Mouse (Mus musculus) granulocyte monocyte progenitor cell, adult 5-6 weeks (primary cell): ENCODE data around the gene Hck. TPM values are rescaled to one million over a fixed set of nuclear protein-coding genes. Genes with fewer than 3 reads are reported as not detected.

Experiments
- ATAC-seq: replicated peaks from 2 replicates; pipeline ENCODE4 v1.8.0; 2016; ENCODE audit warnings: mild to moderate bottlenecking, moderate TSS enrichment, inconsistent platforms; ENCODE audit not compliant: poor library complexity, severe bottlenecking
- total RNA-seq, 2 experiments: library from RNA; stranded (forward) in 1 of 2; stranded (reverse) in 1 of 2; fragments of 200-712, 200-1000 nt in 1 of 2; fragments of >200 nt in 1 of 2; fragmentation: Nextera tagmentation in 1 of 2; gene quantifications; 2 replicates each; pipeline ENCODE4 v1.2.3; 2014 to 2017

Gene Hck
- 6.4 and 9.5 TPM in 2 replicates for total RNA-seq (2014; fragmentation: Nextera tagmentation)
- 13.1 and 17.5 TPM in 2 replicates for total RNA-seq (2017)

DNA sequence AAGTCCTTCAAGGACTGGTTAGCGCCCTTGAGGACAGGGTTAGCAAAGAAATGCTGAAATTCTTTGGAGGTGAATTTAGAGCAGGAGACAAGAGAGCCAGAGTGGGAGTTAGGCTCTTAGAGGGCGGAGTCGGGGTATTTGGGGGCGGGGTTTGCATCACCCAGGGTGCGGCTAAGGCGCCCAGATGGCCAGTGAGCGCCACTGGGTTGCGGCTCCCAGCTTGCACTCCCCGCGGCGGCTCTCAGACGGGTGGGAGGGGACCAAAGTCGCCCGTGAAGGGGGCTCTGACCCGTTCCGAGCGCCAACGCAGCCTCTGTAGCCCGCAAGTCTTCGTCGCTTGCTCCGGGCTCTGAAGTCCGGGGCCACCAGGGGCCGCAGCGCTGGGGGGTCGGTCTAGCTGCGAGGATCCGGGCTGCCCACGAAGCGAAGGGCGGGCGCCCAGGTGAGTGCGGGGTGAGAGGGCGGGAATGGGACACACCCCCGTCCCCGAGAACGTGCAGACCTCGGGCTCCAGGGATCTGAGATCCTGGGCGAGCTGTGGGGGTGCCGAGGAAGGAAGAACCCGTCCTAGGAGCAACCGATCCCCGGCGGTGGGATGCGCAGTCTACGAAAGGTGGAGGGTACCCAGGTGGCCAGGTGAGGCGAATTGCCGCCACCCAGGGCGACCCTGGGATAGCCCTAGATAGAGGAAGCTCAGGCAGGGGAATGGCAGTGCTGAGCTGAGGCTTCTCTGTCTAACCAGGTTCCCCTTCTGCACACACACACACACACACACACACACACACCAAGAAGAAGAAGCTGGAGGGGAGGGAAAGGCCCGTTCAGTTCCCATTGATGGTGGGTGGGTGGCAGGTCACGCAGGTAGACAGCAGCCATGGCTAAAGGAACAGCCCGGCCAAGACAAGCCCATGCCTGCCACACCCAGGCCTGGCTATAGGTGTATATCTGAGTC, at the start of gene Hck:
TSS of gene Hck (plus strand) at position 156 of the 952 bp plus-strand sequence.
- peak; percentile 83 for ATAC-seq

DNA sequence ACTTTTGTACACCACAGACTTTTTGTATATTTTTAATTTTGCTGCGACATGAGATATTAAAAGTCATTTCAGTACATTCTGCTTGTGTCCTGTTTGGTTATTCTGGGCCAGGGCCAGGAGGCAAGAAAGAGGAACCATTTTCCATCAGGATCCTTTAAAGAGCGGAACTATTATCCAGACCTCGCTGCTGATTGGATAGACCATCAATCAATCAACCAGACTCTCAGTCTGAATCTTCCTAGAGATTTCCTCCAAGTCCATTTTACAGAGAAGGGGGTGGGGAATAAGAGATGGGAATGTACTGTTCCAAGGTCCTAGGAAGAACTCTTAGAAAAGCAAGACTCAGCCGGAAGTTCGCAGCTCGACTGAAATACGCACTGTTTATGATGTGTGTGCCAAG, 48.1 kb upstream of the Hck start:
- no peak for ATAC-seq

DNA sequence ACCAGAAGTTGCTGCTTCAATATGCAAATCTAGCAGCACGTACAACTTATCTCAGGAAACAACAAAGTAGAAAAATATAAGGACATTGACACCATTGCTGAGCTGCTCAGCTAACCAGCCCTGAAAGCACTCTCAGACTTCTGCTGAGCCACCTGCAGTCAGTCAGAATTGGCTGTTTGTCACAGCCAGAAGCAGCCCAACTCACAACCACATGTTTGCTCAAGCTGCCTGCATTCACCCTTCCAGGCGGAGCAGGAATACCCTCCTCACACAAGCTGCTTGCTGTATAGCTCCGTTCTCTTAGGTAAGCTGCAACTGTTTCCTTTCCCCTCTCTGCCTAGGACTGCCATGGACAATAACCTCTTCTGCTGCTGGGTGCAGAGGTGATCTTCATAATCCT, 44.9 kb upstream of the Hck start:
- ATAC-seq = 0 out of 2 replicates have a peak, but pooled peaks have one; percentile 4

DNA sequence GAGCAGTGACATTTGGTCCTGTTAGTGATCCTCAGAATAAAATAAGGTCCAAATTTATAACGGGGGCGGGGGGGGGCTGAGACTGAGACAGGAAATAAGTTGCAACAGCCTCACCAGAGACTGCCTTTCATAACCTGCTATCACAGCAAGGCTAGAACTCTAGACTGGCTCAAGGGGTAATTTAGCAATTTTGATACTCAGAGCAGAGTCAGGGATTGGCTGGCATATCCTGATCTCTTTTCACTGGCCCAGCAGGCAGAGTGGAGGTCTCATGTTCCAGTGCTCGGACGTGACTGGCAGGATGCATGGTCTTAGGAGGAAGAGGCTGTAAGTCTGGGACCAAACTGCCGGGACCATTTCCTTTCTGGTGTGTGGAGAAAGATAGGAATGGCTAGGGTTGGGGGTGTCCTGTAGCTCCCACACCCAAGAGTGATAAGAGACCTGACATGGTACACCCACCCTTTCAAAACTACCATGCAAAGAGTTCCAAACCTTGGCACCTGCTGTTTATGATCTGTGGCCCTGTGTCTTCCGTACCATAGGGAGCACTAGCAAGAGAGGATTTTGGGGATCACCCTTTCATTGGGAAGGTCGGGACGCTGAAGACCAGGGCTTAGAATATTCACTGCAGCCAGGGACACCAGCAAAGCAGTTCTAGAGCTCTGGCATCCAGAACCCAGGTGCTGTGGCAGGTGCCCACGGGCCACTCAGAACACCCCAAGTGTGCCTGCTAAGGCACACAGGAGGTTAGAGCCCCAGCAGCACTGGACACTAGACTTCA, 43.9 kb upstream of the Hck start:
- peak; percentile 66 for ATAC-seq

DNA sequence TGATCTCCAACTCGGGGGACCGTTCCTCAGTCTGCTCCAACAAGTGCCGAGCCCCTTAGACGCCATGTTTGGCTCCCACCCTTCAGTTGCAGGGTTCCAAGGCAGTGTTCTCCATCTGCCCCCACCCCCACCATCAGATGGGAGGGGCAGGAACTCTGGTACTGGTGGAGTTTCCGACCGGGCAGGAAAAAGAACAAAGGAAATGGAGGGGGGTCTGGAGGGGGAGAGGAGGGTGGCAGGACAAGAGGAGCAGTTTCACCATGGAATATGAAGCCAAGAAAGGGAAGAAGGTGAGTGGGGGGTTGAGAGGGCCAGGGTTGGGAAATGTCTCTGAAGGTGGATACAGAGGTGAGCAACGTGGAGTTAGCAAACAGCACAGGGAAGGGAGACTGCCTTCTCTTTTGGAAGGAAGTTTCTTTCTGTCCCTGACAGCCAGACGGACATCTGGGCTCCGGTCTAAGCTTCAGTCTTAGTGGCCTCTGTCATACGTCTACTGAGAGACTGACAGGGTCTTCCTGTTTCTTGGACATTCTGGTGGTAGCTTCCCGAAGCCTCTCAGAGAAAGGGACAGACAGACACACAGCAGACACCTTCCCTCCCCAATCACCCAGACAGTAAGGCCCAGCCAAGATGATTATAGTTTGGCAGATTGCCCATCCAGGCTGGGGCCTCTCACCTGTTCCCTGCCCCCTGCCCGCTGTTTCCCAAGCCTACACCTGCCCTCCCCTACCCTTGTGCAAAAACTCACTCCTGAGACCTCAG, 42.3 kb upstream of the Hck start, which contains the start of gene Ccm2l:
TSS of gene Ccm2l (plus strand) at position 209 of the 762 bp plus-strand sequence.
- ATAC-seq = peak; percentile 13

DNA sequence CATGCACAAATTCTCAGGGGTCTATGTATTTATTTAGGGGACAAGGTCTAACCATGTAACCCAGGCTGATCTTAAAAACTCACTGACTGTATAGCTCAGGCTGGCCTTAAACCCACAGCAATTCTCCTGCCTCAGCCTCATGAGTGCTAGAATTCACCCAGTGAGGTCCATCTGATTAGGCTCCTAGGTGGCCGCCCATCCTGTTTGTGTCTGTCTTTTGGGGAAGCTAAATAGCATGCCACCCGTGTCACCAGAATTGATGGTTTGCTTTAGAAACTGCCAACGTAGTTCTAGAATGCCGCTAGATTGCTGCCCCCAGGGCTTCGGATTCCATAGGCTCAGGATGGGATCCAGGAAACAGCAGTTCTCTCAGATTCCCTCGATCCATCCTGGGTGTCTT, 41.3 kb upstream of the Hck start:
- ATAC-seq = no peak

DNA sequence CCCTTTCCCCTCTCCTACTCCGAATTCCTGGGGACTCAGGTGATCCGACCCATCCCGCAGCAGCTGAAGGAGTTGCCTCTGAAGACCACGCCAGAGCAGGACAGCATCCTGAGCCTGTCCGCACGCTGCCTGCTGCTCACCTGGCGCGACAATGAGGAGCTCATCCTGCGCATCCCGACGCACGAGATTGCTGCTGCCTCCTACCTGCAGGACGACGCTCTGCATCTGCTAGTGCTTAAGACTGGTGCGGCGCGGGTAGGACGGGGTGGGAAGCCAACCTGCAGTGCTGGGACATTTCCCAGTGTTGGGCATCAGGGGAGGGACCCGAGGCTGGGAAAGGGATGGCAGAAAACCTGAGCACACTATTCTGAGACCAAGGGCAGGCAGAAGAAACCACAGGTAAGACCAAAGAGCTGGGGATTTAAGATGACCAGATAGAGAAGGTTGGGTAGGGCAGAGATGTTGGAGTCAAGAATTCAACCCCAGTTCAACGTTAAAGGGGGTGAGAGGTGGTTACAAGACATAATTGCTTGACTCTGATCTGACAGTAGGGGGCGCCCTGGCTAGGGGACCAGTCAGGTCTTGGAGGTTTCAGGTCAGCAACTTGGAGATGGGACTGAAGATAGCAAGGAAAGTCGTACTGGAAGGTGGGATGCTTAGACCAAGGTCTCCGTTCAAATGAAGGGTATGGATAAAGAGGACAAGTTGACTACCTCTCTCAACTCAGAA, 37.3 kb upstream of the Hck start:
- no peak for ATAC-seq

DNA sequence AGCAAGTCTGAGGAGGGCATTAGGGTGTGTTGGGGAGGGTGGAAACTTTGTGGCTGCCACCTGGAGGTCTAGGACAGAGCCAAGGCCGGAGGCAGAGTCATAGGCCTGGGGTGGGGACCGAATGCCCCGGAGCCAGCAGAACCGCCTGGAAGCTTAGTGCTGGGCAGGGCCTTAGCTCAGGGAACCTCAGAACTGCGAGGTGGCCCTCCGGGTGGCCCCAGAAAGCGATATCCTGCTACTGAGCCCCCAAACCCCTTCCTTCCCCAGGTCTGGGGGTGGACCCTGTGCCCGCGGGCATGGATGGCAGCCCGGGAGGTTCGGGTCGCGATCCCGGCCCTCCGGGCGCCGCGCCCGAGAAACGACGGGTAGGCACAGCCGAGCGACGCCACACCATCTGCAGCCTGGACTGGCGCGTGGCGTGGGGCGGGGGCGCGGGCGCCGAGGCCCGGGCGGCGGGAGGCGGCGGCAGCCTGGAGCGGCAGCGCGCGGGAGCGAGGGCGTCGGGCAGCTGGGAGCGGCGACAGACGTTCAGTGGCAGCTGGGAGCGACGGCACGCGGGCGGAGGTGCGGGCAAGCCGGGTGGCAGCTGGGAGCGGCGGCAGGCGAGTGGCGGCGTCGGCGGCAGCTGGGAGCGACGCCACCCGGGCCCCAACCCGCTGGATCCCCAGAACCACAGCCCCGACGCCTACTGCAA, 36.6 kb upstream of the Hck start:
- ATAC-seq = no peak

DNA sequence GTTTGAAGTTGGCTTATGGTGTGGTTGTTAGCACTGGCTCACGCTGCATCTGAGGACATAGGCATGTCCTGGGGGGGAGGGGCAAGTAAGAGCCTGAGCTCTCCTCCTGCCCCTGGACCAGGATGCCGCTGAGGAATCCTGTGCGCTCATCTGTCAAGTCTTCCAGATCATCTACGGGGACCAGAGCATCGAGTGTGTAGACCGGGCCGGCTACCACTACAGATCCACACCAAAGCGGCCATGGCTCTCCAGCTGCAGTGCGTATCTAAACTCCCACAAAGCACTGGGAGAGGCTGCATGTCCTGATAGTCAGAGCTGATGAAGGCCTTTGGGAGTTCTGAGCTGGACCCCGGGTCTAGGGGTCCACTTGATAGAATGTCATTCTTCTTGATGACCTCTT, 33.6 kb upstream of the Hck start:
- no peak for ATAC-seq

DNA sequence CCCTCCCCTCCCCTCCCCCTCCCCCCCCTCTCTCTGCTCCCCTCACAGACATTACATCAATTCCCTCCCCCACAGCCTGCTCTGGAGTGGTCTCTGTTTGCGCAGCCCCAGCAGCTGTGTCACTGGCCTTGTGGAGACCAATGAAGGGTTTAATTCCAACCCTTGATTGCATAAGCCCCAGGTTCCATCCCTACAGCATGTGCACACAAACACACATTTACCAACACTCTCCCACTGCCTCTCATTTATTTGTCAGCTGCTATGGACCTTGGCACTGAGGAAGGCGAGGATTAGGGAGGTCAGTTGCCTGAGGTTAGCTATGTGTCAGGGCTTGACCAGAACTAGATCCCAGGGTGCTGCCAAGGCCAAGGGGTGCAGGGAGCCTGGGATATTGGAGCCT, 32.3 kb upstream of the Hck start:
- ATAC-seq = peak; percentile 85

DNA sequence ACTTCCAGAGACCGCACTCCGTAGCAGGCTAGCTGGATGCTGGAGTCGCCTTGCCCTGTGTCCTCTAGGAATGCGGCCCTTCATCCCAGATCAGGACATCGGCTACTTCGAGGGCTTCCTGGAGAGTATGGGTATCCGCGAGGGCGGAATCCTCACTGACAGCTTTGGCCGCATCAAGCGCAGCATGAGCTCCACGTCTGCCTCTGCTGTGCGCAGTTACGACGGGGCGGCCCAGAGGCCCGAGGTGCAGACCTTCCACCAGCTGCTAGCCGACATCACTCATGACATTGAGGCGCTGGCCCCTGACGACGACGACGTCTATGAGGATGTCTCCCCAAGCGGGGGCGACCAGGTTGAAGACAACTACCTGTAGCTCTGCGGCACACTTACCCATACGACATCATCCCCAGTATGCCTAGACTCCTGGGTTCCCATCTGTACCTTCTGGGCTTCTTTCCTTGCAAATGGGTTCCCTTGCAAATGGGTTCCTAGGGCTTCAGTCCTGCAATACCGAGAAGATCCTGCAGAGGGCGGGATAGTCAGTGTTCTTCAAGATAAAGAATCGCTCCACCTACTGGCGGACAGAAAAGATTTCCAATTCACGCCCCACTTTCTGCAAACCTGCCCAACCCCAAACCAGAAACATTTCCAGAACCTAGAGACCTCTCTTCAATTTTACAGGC, 27.3 kb upstream of the Hck start:
- ATAC-seq = peak; percentile 34

DNA sequence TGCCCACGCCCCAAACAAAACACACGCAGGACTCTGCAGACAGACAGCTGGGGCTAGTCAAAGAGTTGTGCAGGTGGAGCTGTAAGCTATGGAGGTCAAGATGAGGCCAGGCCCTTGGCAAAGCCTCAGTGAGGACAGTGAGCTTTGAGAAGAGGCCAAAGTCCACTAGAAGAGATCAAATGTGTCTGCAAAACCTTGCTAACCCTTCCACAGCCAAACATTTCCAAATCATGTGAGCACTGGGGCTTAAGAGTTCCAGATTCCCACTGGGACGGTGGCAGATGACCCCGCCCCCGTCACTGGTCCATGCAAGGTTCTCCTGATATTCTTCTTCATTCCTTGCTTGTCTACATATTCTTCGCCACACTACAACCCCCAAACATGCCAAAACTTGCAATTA, 26.4 kb upstream of the Hck start:
- ATAC-seq = no peak

DNA sequence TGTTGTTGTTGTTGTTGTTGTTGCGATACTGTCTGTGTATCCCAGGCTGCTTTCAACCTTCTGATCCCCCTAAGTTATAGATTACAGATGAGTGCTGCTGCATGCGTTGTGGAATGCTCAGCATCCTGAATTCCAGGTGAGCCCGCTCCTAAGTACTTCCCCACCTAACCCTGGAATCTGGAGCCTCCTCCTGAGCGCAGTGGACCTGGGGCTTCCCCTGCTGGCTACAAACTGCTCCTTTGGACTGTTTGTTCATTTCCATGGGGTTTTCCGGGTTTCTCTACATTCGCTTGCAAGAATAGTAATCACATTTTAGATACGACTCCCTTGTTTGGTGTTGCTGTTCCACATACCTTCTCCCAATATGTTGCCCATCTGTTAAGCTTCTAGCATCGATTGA, 25.0 kb upstream of the Hck start:
- no peak for ATAC-seq

DNA sequence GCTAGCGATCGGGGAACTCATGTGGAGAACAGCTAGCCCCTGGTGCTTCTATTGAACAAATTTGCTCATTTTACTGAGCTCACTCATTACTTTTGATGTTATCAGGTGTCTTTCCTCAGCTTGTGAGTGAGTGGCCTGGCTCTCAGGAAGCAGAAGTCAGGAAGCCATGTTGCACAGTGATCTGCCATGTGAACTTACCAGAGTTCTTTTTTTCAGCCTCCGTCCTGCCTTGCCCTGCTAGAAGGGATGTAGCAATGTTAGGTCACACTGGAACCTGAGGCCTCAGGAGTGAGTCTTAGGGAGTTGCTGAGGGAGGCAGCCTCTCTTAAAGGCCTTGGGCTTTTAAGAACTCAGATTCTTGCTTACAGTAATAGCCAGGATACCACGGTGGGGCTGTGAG, 24.4 kb upstream of the Hck start:
- ATAC-seq = peak; percentile 48; the same call in 1 of the 2 replicates

DNA sequence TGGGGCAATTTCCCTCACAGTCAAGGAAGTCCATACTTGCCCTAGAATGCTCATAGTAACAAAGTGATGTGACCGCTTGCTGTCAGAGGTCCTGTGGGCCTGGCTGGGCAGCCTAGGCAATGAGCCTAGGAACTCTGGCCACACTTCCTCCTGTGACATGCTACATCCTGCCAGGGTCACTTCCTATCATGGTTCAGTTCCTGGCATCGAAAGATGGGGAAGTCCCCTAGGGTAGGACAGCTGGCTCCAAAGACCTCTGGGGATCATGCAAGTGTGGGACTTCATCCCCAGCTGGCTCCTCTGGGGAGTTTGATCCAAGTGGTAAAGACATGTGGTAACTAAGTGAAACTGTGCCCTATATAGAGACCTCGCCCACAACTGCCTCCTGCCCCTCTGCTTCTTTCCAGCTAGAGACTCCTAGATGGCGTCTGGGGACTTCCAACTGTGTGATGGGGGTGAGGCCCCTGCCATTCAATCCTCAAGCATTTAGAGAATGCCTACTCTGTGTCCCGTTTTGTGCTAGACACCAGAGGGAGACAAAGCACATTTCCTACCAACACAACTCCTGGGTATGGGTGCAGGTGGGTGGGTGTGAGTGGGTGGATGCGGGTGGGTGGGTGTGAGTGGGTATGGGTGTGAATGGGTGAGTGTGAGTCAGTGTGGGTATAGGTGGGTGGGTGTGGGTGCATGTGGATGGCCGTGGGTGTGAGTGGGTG, 23.8 kb upstream of the Hck start:
- ATAC-seq = peak; percentile 93

DNA sequence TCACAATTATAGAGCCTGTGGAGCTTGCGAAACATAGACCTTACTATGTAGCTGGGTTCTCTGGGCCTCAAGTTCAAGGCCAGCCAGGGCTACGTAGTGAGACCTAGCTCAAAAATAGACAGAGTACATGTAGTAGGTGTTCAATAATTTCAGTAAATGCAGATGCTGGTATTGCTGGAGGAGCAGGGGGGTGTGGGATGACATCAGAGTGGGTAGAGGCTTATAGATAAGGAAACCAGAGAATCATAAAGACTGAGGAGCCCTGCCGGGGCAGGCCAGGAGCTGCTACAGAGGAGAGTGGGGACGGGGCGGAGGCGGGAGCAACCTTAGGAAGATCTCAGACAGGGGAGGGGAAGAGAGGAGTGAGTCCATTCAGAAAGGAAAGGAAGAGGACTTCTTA, 22.7 kb upstream of the Hck start:
- no peak for ATAC-seq

DNA sequence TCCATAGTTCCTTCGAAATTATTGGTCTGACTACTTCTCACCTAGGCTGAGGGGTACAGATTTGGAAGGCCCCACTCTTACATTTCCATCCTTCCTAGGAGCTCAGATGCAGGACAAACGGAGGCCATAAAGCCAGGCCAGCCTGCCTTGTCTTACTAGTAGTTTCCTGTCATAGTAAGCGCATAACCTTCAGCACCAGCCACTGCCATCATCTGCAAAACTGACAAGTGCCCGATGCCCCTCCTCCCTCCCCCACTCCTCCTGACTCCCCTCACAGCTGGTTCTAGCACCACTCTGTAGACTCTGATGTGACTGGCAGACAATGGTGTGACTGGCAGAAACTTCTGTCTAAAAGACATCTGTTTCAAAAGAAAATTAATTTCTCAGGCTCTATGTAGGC, 22.1 kb upstream of the Hck start:
- no peak for ATAC-seq

DNA sequence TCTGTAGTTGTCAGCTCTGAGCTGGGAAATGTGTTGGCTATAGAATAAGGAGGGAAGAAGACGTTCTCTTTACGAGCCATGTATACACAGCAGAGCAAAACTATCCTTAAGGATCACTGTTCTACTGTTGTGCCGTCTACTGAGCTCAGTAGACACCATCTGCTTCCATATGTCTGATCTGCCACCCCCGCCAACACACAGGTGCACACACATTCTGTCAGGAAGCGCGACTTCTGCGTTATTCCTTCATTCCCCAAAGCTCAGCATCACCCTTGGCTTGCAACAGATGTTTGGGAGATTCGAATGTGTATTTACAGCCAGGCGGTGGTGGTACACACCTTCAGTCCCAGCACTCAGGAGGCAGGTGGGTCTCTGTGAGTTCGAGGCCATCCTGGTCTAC, 21.2 kb upstream of the Hck start:
- ATAC-seq = no peak
